Mouse (Mus musculus) v-Abl transformed pro-B cells (cell line): ENCODE data around the gene 1700013G24Rik.

Experiments
- in situ Hi-C, 2 experiments: fragments of 400-800 bp; cut with MboI; formaldehyde crosslinking; loops; one replicate each; pipeline ENCODE4 v1.15.1; 2025; ENCODE audit not compliant: unreplicated experiment in 2 of 2

Gene 1700013G24Rik

DNA sequence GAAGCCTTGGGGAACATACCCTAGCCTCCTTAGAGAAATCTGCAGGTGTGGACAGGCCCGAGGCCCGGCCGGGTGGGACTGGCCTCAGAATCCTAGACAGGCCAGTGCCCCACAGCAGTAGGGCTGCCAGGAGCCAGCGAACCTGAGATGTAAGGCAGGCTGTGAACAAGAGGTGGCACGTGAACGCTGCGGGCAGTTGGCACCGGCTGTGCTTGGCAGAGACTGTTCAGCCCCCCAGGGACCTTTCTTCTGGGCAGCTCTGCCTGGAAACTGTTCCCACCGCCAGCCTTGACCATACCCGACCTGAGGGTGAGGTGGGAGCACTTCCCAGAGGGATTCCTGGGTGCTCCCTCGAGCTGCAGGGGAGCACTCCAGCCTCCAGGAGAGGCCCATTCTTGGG is 39.5 kb downstream of the 1700013G24Rik start:
- in situ Hi-C loops: no loop called here

DNA sequence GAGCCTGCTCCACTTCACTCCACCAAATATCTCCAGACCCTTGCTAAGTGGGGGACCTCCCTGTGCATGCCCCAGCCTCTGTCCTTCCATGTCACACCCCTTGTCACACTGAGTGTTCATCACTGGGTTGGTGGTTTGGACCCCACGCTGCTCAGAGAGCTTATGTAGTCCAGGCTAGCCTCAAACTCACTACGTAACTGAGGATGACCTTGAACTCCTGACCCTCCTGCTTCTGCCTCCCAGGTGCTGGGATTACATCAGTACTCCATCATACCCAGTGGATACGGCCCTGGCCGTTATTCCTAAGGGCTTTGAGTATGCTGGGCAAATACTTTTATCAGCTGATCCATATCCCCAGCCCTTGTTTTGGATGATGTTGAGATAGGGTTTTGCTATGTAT is 40.1 kb downstream of the 1700013G24Rik start:
- in situ Hi-C loops: no loop called here

DNA sequence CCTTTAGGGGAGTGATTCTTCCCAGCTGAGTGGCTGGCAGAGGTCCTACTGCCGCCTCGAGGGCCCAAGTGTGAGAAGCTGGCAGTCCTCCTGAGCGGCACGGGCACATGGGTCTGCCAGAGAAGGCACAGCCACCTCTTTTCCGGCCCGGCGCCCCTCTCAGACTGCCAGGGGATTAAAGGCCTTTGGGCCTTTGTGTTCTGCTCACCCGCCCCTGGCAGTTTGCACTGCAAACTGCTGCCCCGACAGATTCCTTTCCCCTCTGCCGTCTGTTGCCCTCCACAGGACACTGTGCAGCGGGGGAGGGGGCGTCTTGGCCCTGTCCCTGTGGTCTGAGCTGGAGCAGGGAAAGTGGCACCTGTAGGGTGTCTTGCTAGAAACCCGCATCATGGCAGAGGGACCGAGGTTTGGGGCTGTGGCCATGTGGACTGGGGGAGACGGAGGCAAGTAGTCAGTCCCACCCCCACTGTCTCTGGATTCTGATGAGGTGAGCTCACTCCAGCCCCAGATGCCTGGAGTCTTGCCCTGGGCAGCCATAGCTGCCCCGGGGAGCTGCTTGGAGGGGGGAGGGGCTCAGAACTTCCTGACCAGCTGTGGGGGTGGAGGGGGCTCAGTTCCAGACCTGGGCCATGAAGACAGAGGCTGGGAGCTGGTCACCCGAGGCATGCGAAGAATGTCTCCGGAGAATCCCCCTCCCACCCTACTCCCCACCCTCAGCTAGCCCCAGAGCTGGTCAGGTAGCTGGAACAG is 41.8 kb downstream of the 1700013G24Rik start:
- in situ Hi-C loops: no loop called here

DNA sequence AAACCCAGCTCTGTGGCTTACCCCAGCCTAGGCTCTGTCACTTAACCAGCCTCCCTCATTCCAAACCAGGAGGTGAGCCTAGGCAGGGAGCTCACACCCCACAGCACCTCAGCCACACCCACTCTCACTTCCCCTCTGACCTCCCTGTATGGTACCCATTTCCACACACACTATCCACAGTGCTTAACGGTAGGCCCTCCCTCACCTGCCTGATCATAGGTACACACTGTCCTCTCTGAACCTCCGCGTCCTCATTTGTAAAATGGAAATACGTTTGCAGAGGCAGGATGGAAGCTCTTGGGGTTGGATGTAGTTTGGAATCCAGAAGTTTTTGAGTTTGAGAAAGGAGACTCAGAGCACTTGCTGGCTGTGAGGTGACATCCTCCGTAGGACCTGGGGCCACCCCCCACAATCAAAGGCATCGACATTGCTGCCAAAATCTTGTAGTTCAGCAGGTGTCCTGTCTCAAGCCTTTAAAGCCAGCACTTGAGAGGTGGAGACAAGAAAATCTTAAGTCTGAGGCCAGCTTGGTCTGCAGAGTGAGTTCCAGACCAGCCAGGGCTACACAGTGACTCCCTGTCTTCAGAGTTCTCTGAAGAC is 42.5 kb downstream of the 1700013G24Rik start:
- in situ Hi-C loops: no loop called here

DNA sequence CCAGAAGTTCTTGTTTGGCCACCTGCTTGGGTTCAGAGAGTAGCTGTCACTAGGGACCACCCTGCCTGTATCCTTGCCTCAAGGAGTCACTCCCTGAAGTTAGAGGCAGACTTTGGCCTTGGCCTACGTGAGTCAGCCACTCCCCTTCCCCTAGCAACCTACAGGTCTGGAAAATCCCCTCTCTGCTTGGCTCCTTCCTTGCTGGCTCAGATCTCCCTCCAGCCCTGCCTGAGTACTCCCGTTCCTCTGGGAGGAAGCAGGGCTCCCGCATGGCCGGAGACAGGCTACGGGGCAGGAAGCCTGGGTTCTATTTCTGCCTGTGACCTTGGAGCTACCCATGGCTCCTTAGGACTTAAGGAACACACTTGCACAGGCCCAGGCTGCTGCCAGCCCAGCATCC is 44.3 kb downstream of the 1700013G24Rik start:
- in situ Hi-C loops: no loop called here

- in situ Hi-C loops: no loop called here
Measured at GRCm38 (mm10) chr4:137497892-137498722, 45.0 kb downstream of the 1700013G24Rik start.

- in situ Hi-C loops: no loop called here
Measured at GRCm38 (mm10) chr4:137498882-137499583, 45.9 kb downstream of the 1700013G24Rik start.

DNA sequence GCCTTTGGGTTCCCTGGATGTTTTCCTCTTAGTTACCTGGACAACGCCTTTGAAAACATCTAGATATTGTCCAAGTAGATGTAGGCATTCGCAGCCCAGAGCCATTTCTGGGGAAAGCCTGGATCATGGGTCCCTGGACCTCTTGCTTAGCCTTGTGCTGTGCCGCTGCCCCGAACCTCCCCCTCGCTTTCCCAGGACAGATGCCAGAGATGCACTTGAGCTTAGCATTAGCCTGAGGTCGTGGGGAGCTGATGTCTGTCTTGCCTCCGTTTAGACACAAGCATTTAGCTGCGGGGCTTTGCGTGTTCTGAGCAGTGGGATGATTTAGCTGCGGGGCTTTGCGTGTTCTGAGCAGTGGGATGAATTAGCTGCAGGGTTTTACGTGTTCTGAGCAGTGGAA is 47.1 kb downstream of the 1700013G24Rik start:
- in situ Hi-C loops: no loop called here

- in situ Hi-C loops: no loop called here
Measured at GRCm38 (mm10) chr4:137500953-137501352, 47.9 kb downstream of the 1700013G24Rik start.

- in situ Hi-C loops: no loop called here
Measured at GRCm38 (mm10) chr4:137502183-137502582, 49.1 kb downstream of the 1700013G24Rik start.

DNA sequence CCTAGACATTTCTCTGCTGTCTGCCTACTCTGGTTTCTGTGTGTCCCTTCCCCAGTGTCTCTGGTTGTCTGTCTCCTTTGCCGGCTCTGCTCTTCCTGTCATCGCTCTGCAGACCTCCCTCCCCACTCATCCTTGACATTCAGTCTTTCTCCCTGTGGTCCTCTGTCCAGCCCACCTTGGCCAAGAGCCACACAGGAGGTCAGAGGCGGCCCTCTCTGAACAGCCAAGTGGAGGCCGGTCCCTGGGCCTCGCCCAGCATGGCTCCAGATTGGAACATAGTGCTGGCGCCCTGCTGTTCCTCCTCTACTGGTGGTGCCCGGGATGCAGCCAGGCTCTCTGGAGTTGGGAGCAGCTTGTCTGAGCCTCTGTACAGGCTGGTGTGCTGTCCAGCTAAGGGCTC is 49.7 kb downstream of the 1700013G24Rik start:
- in situ Hi-C loops: no loop called here

- in situ Hi-C loops: no loop called here
Measured at GRCm38 (mm10) chr4:137503509-137503971, 50.5 kb downstream of the 1700013G24Rik start.
